Mouse (Mus musculus) heart, adult 2 months (tissue): ENCODE results near the gene Nlgn3. TPM values are rescaled to one million over a fixed set of nuclear protein-coding genes. Genes with fewer than 3 reads are reported as not detected.
"Not testable (repeated sequence)": the region's sequence is repeated elsewhere in the genome, so short reads cannot be mapped to it uniquely, and the experiment has no call there.

Experiments used
- DNase-seq, 2 experiments: peaks; one replicate each; pipeline ENCODE4 v3.0.0; 2021
- H3K27ac ChIP-seq: fragments of 200-600 bp; 2 replicates; pipeline ENCODE4 v1.8.1; 2022
- H3K27me3 ChIP-seq: fragments of 200-500 bp; 2 replicates; pipeline ENCODE4 v1.6.1; 2012; ENCODE audit warnings: mild to moderate bottlenecking, low read length, inconsistent platforms, mixed read lengths; ENCODE audit not compliant: control insufficient read depth, insufficient read depth
- H3K36me3 ChIP-seq: fragments of 200-500 bp; 2 replicates; pipeline ENCODE4 v1.6.1; 2012; ENCODE audit warnings: low read length, inconsistent platforms; ENCODE audit not compliant: control insufficient read depth, insufficient read depth
- H3K4me1 ChIP-seq: fragments of 200-500 bp; 2 replicates; pipeline ENCODE4 v1.6.1; 2011; ENCODE audit warnings: low read length; ENCODE audit not compliant: control insufficient read depth, insufficient read depth
- H3K4me3 ChIP-seq: fragments of 200-600 bp; 2 replicates; pipeline ENCODE4 v1.8.1; 2022
- H3K79me2 ChIP-seq: fragments of 200-500 bp; replicated peaks from 2 replicates; pipeline ENCODE4 v1.6.1; 2012; ENCODE audit warnings: mild to moderate bottlenecking, inconsistent platforms, low read length, moderate library complexity, mixed read lengths; ENCODE audit not compliant: control insufficient read depth, insufficient read depth
- H3K9ac ChIP-seq: fragments of 200-500 bp; 2 replicates; pipeline ENCODE4 v1.6.1; 2012; ENCODE audit warnings: low read depth, mild to moderate bottlenecking, control low read depth, inconsistent platforms, low read length, mixed read lengths
- CTCF ChIP-seq: fragments of 200-600 bp; IDR thresholded peaks from 2 replicates; pipeline ENCODE4 v1.8.1; 2022; ENCODE audit warnings: antibody characterized with exemption, mild to moderate bottlenecking, moderate library complexity
- EP300 ChIP-seq: fragments of 200-500 bp; IDR thresholded peaks from 2 replicates; pipeline ENCODE4 v1.6.1; 2011; ENCODE audit warnings: low read depth, low read length, control low read depth; ENCODE audit not compliant: insufficient read depth
- POLR2A ChIP-seq: fragments of 200-500 bp; IDR thresholded peaks from 2 replicates; pipeline ENCODE4 v1.6.1; 2011; ENCODE audit warnings: mild to moderate bottlenecking, low read depth, low read length, control low read depth; ENCODE audit not compliant: insufficient read depth
- WGBS: fragments of 180-500 bp; shearing (Covaris S2); methylation state at CpG from one replicate; pipeline ENCODE4 v1.1.7; 2018; 5-methylcytosine and 5-hydroxymethylcytosine counted together
- intact Hi-C: fragments of 180-260 bp; cut with DNase I; formaldehyde crosslinking; loops from one replicate; pipeline ENCODE4 v1.15.1; 2025
- polyA plus RNA-seq: library from polyadenylated mRNA; depleted of rRNA; stranded (reverse); fragments of >200 nt; gene quantifications from 2 replicates; pipeline ENCODE4 v1.2.3, GENCODE M21; 2012
- total RNA-seq, 2 experiments: library from RNA; stranded (reverse); gene quantifications; 2 replicates each; pipeline ENCODE4 v1.2.3; 2021

Gene Nlgn3
- total and polyA plus RNA-seq, 3 experiments = 0.20 to 1.0 (median 0.42) TPM

GRCm38 (mm10) chrX:101345456-101345855 is 46.5 kb downstream of the Nlgn3 start:
- WGBS = 83% methylated on average over 2 of the region's 2 CpGs
- H3K79me2 ChIP-seq = no peaks in the 10 kb centered on the region
- intact Hi-C loops = no loop called here
- H3K27ac ChIP-seq = no peak overlapping the region
- H3K4me1 ChIP-seq = no peaks in the 10 kb centered on the region
- H3K4me3 ChIP-seq = no peak overlapping the region
- no peaks in the 10 kb centered on the region for H3K36me3 ChIP-seq
- no peak for DNase-seq
- H3K27me3 ChIP-seq = no peaks in the 10 kb centered on the region
- no peak for TF ChIP-seq POLR2A
- no peak for TF ChIP-seq CTCF
- H3K9ac ChIP-seq = no peak overlapping the region

- no peaks in the 10 kb centered on the region for H3K4me1 ChIP-seq
- no peaks in the 10 kb centered on the region for H3K79me2 ChIP-seq
- DNase-seq = no peak
- TF ChIP-seq EP300 (no peak), POLR2A (no peak), CTCF (no peak)
- 33% methylated on average over 4 of the region's 4 CpGs for WGBS
- no peak overlapping the region for H3K27ac ChIP-seq
- no peak overlapping the region for H3K4me3 ChIP-seq
- H3K36me3 ChIP-seq = no peaks in the 10 kb centered on the region
- intact Hi-C loops = no loop called here
- no peaks in the 10 kb centered on the region for H3K27me3 ChIP-seq
- H3K9ac ChIP-seq = no peak overlapping the region
Observed at GRCm38 (mm10) chrX:101346475-101346874, 47.5 kb downstream of the Nlgn3 start.

- no peak overlapping the region for H3K9ac ChIP-seq
- H3K36me3 ChIP-seq = no peaks in the 10 kb centered on the region
- DNase-seq = no peak
- 20% methylated on average over 4 of the region's 4 CpGs for WGBS
- no peak overlapping the region for H3K27ac ChIP-seq
- H3K4me3 ChIP-seq = no peak overlapping the region
- no peaks in the 10 kb centered on the region for H3K4me1 ChIP-seq
- no peaks in the 10 kb centered on the region for H3K79me2 ChIP-seq
- intact Hi-C loops = no loop called here
- TF ChIP-seq EP300 (no peak), POLR2A (no peak)
- no peaks in the 10 kb centered on the region for H3K27me3 ChIP-seq
Observed at GRCm38 (mm10) chrX:101351188-101351587, 52.2 kb downstream of the Nlgn3 start.

GRCm38 (mm10) chrX:101358902-101359301 is 59.9 kb downstream of the Nlgn3 start:
- H3K27me3 ChIP-seq, H3K9ac ChIP-seq, H3K4me3 ChIP-seq, H3K27ac ChIP-seq, H3K4me1 ChIP-seq, intact Hi-C loops, H3K36me3 ChIP-seq, H3K79me2 ChIP-seq, DNase-seq: not testable (repeated sequence)
- TF ChIP-seq CTCF = peak; percentile 22; the same call in 1 of the 2 replicates
- 61% methylated on average over 4 of the region's 4 CpGs for WGBS

- Histone ChIP-seq H3K27ac (no peak overlapping the region), H3K9ac (no peak overlapping the region), H3K4me3 (no peak overlapping the region), H3K36me3 (no peaks in the 10 kb centered on the region), H3K4me1 (no peaks in the 10 kb centered on the region), H3K79me2 (no peaks in the 10 kb centered on the region), H3K27me3 (no peaks in the 10 kb centered on the region)
- intact Hi-C loops = no loop called here
- 38% methylated on average over 7 of the region's 7 CpGs for WGBS
- no peak for DNase-seq
- TF ChIP-seq POLR2A = no peak
- TF ChIP-seq EP300 = no peak
- no peak for TF ChIP-seq CTCF
Observed at GRCm38 (mm10) chrX:101369001-101369400, 70.0 kb downstream of the Nlgn3 start.

GRCm38 (mm10) chrX:101370573-101370972 is 71.6 kb downstream of the Nlgn3 start:
- intact Hi-C loops = no loop called here
- 80% methylated on average over 3 of the region's 3 CpGs for WGBS

More at GRCm38 (mm10) chrX:101370573-101370972, 71.6 kb downstream of the Nlgn3 start:
- no peaks in the 10 kb centered on the region for H3K36me3 ChIP-seq
- no peak overlapping the region for H3K9ac ChIP-seq
- H3K4me3 ChIP-seq = no peak overlapping the region
- no peaks in the 10 kb centered on the region for H3K27me3 ChIP-seq
- no peaks in the 10 kb centered on the region for H3K4me1 ChIP-seq
- H3K27ac ChIP-seq = no peak overlapping the region
- no peak for DNase-seq
- no peak for TF ChIP-seq CTCF
- no peak for TF ChIP-seq POLR2A
- TF ChIP-seq EP300 = no peak
- no peaks in the 10 kb centered on the region for H3K79me2 ChIP-seq
